Mouse (Mus musculus) embryonic facial prominence, embryonic 14.5 days (tissue): Measurements from ENCODE around the gene Col4a2. TPM values are rescaled to one million over a fixed set of nuclear protein-coding genes. Genes with fewer than 3 reads are reported as not detected.

ENCODE experiments used
- ATAC-seq: fragments of 200-750 bp; cut with Nextera tagmentation; 2 replicates; pipeline ENCODE4 v1.8.0; 2017; ENCODE audit warnings: low read depth, moderate number of reproducible peaks, moderate TSS enrichment
- DNase-seq: peaks from one replicate; pipeline ENCODE4 v3.0.0-alpha.2; 2015; ENCODE audit warnings: low spot score
- H3K27ac ChIP-seq: fragments of 300-500 bp; sonication (generic); replicated peaks from 2 replicates; pipeline ENCODE4 v1.5.1; 2014; ENCODE audit warnings: low read depth, mild to moderate bottlenecking, low read length, moderate library complexity
- H3K27me3 ChIP-seq: fragments of 300-500 bp; sonication (generic); replicated peaks from 2 replicates; pipeline ENCODE4 v1.6.1; 2014; ENCODE audit warnings: low read length; ENCODE audit not compliant: control insufficient read depth, insufficient read depth
- H3K36me3 ChIP-seq: fragments of 300-500 bp; sonication (generic); 2 replicates; pipeline ENCODE4 v1.6.1; 2014; ENCODE audit warnings: low read length, mixed read lengths; ENCODE audit not compliant: control insufficient read depth, insufficient read depth
- H3K4me1 ChIP-seq: fragments of 300-500 bp; sonication (generic); 2 replicates; pipeline ENCODE4 v1.6.1; 2014; ENCODE audit warnings: antibody characterized with exemption, low read length; ENCODE audit not compliant: control insufficient read depth, insufficient read depth
- H3K4me2 ChIP-seq: fragments of 300-500 bp; sonication (generic); 2 replicates; pipeline ENCODE4 v1.6.1; 2014; ENCODE audit warnings: low read depth, mild to moderate bottlenecking, low read length, moderate library complexity, mixed read lengths
- H3K4me3 ChIP-seq: fragments of 300-500 bp; sonication (generic); 2 replicates; pipeline ENCODE4 v1.5.1; 2014; ENCODE audit warnings: low read depth, mild to moderate bottlenecking, low read length
- H3K9ac ChIP-seq: fragments of 300-500 bp; sonication (generic); 2 replicates; pipeline ENCODE4 v1.6.1; 2014; ENCODE audit warnings: low read depth, mild to moderate bottlenecking, low read length, moderate library complexity, mixed read lengths
- H3K9me3 ChIP-seq: fragments of 300-500 bp; sonication (generic); 2 replicates; pipeline ENCODE4 v1.6.1; 2016; ENCODE audit warnings: low read length; ENCODE audit not compliant: control insufficient read depth
- WGBS: fragments of 180-500 bp; shearing (Covaris S2); extraction: QIAGEN DNeasy Blood & Tissue Kit; methylation state at CpG from one replicate; pipeline ENCODE4 v1.1.7; 2014; 5-methylcytosine and 5-hydroxymethylcytosine counted together
- polyA plus RNA-seq: library from polyadenylated mRNA; unstranded; fragments of >200 nt; fragmentation: Nextera tagmentation; extraction: Ambion mirVana; gene quantifications from 2 replicates; pipeline ENCODE4 v1.2.1, GENCODE M21; 2014

The Col4a2 gene
- polyA plus RNA-seq = 92.3 and 95.9 TPM in 2 replicates

DNA sequence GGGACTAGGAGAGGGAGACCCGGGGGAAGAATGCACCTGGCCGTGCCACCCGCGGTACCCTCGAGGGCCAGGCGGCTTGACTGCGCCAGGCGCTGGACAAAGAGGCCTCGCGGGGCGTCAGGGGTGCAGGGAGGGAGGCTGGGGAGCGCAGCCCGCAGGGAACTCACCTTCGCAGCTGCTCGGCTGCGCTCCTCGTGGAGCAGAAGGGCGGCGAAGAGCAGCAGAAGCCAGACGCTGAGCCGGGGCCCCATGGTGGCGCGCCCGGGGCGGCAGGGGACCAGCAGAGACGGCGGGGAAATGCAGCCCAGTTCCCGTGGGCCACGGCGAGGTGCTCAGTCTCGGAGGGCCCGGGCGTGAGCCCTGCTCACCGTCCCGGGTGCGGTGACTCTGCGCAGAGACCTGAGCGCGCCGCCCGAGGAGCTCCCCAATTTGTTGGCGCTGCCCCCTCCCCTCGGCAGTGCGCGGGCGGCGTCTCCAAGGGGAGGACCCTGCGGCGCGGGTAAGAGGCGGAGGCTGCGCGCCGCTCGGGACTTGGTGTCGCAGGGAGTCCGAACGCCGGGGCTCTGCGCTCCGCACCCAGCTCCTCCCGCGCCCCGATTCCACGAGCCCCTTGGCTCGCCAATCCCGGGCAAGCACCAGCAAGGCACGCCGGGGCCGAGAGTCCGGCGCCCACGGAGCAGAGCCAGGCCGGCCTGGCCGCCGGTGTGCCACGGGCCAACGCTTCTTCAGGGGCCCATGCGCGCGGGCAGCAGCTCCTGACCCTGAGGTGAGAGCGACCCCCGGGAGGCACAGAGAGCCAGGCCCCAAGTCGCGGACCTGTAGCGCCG lies at the start of gene Col4a2, which contains the start of gene Col4a1:
Gene Col4a2, plus strand, starts transcription at position 457 of the 827 bp plus-strand sequence.
Gene Col4a1, minus strand, starts transcription at position 478 of the 827 bp plus-strand sequence.
- Histone ChIP-seq H3K27me3 (no peaks in the 10 kb centered on the region), H3K4me2 (peak within 1 kb of the TSS; percentile 92), H3K27ac (peak within 1 kb of the TSS; percentile 88), H3K9me3 (no peaks in the 10 kb centered on the region), H3K9ac (peak within 1 kb of the TSS; percentile 91), H3K36me3 (no peaks in the 10 kb centered on the region), H3K4me1 (peaks cover 18% of the 10 kb centered on the region), H3K4me3 (peak within 1 kb of the TSS; percentile 82)
- DNase-seq (peak; percentile 93), ATAC-seq (peak; percentile 87)
- WGBS = 1% methylated on average over 27 of the region's 87 CpGs

DNA sequence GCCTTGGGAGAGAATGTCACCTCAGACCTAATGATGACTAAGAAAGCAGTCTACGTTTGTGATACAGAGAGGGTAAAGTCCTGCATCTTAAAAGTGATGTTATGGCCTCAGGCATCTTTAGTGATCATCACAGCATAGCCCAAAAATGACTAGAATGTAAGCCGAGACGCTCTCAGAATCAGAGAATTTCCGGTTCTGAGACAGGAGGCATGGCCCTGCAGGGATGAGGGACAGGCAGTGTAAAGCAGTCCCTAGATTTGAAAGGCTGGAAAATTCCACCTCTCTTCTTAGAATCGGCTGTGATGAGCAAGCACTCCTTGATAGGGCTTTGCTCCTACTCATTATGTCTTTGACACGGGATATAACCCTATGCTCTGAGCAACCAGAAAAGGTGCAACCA lies 48.8 kb upstream of the Col4a2 start:
- Histone ChIP-seq H3K36me3 (no peaks in the 10 kb centered on the region), H3K4me2 (no peak overlapping the region), H3K4me3 (no peak overlapping the region), H3K27me3 (no peaks in the 10 kb centered on the region), H3K9ac (no peak overlapping the region), H3K4me1 (peaks cover 38% of the 10 kb centered on the region), H3K27ac (no peak overlapping the region), H3K9me3 (no peaks in the 10 kb centered on the region)
- DNase-seq (no peak), ATAC-seq (no peak)
- 52% methylated on average over 6 of the region's 6 CpGs for WGBS

DNA sequence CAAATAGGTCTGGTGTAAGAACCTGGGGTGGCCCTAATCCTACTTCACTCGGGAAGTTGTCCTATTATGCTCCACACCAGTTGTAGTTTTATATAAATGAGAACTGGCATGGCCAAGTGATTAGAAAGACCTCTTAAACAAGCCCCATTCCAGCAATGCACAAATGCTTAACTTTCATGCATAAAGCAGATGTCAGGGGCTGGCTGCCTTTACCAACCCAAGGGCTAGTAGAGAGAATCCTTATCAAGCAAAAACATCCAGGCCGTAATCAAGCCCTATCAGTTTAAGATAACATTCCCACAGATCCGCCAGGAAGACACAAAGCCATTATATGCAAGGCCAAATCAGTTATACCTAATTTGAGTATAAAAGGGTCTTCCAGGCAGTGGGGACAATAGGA lies 46.6 kb upstream of the Col4a2 start:
- H3K27ac ChIP-seq = no peak overlapping the region
- H3K4me1 ChIP-seq = peaks cover 34% of the 10 kb centered on the region
- no peaks in the 10 kb centered on the region for H3K9me3 ChIP-seq
- H3K4me3 ChIP-seq = no peak overlapping the region
- WGBS = 84% methylated on average over 3 of the region's 3 CpGs
- H3K4me2 ChIP-seq = no peak overlapping the region
- DNase-seq (no peak), ATAC-seq (no peak)
- H3K27me3 ChIP-seq = no peaks in the 10 kb centered on the region; the same call in 1 of the 2 replicates
- H3K36me3 ChIP-seq = no peaks in the 10 kb centered on the region
- no peak overlapping the region for H3K9ac ChIP-seq

DNA sequence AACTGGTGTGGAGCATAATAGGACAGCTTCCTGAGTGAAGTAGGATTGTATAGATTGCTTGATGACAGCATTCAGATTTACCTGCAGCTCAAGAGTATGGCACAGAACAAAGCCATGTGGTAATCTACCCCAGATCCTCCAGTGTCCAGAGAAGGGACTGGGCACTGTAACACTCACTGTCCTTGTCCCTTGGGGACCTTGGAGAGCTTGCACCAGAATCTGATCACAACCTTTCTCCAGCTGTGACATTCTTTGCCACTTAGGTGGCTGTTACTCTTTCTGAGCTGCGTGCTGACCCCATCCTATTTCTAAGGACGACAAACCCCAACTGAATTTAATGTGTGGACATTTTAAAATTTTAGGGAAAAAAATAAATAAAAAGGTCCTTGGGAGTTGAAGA lies 46.1 kb upstream of the Col4a2 start:
- ATAC-seq (no peak), DNase-seq (no peak)
- Histone ChIP-seq H3K36me3 (no peaks in the 10 kb centered on the region), H3K4me1 (peaks cover 31% of the 10 kb centered on the region), H3K9me3 (no peaks in the 10 kb centered on the region), H3K4me2 (no peak overlapping the region), H3K27me3 (no peaks in the 10 kb centered on the region; the same call in 1 of the 2 replicates), H3K27ac (no peak overlapping the region), H3K4me3 (no peak overlapping the region), H3K9ac (no peak overlapping the region)
- WGBS = 81% methylated on average over 2 of the region's 2 CpGs

DNA sequence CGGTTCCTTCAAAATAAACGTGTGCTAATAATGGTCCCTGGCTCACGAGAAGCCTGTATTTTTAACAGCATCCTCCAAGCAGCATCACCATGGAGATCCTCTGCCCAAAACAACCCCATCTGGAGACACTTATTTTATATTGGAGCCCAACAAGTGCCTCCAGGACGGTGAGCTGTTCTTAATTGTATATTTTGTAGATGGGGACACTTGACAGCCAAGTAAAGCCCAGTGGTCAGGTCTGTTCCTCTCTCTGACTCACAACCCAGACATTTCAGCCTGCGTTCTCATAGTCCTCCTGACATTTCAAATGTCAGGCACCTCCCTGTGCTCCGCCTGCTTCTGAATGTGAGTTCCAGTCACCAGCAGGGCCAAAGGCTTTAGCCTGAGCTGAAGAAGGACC lies 43.9 kb upstream of the Col4a2 start:
- Histone ChIP-seq H3K27ac (no peak overlapping the region), H3K4me2 (no peak overlapping the region)
- 42% methylated on average over 6 of the region's 6 CpGs for WGBS

DNA sequence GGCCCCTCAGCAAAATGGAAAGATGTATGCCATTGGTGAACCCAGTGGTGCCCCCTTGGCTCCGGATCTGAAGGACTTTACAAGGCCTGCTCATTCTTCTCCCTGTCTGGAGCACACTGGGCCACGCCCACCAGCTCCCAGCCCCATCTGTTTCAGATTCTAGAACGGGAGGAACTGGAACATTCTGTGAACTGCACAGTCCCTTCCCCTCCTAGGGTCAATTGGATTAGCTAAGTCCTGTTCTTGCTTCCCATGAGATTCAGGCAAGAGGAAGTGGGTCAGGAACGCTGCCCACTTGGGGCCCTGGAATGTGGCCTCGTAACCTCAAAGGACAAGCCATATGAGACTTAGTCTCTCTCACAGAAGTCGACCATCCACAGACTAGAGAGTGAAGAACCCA lies 41.8 kb upstream of the Col4a2 start:
- Histone ChIP-seq H3K9ac (no peak overlapping the region), H3K4me1 (peaks cover 32% of the 10 kb centered on the region; the same call in 1 of the 2 replicates), H3K36me3 (no peaks in the 10 kb centered on the region), H3K4me3 (no peak overlapping the region), H3K4me2 (no peak overlapping the region), H3K27me3 (no peaks in the 10 kb centered on the region; the same call in 1 of the 2 replicates), H3K27ac (no peak overlapping the region), H3K9me3 (no peaks in the 10 kb centered on the region)
- no peak for ATAC-seq
- no peak for DNase-seq
- 60% methylated on average over 6 of the region's 6 CpGs for WGBS

More for the DNA sequence above, 43.9 kb upstream of the Col4a2 start:
- no peak overlapping the region for H3K9ac ChIP-seq
- no peak for ATAC-seq
- H3K27me3 ChIP-seq = no peaks in the 10 kb centered on the region; the same call in 1 of the 2 replicates
- DNase-seq = no peak
- H3K36me3 ChIP-seq = no peaks in the 10 kb centered on the region
- peaks cover 32% of the 10 kb centered on the region; the same call in 1 of the 2 replicates for H3K4me1 ChIP-seq
- H3K4me3 ChIP-seq = no peak overlapping the region
- H3K9me3 ChIP-seq = no peaks in the 10 kb centered on the region

DNA sequence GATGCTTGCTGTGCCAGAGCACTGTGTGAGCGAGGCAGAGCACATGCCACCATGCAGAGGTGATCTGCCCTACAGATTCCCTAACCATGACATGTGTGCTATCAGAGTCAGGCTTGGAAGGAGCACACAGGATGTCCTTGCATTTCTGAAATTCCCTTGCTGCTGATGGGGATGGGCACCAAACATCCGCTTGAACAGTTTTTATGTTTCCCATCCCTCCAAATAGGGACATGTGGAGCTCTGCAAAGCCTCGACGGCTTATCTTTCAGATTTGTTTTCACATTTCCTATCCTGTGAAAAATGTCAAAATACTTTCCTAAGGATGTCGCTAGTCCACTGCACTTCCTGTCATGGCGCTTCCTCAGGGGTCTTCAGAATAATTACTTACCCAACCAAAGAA lies 40.4 kb upstream of the Col4a2 start:
- Histone ChIP-seq H3K4me3 (no peak overlapping the region), H3K4me1 (peaks cover 40% of the 10 kb centered on the region), H3K9me3 (no peaks in the 10 kb centered on the region), H3K36me3 (no peaks in the 10 kb centered on the region), H3K27ac (no peak overlapping the region), H3K27me3 (no peaks in the 10 kb centered on the region; the same call in 1 of the 2 replicates), H3K4me2 (no peak overlapping the region), H3K9ac (no peak overlapping the region)
- ATAC-seq = no peak
- 75% methylated on average over 6 of the region's 6 CpGs for WGBS
- DNase-seq = no peak

DNA sequence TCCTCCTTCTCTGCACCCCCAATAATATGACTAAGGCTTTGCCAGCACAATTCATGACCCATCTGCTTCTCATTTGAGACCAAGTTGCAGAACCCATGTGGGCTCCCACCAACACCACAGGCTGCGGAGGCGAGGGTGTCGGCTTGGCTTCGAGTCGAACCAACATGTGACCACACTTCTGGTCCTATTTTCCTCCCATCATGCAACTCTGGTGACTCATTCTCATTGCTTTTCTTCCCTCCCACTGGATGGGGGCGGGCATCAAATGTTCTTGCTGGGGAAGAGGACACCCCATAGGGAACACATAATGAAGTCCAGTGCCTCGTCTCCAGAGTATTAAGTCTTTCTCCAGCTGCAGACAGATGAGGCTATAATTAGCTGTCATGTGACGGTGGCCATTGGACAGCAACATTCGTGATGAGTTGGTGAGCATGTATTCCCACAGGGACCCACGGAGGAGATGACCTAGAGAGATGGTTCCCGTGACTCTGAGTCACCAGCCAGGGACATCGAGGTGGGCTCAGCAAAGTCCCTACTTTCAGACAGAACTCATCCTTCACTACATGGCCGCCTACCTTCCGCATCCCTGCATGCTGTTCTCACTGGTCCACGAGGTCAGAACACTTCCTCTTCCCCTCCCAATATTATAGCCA lies 39.0 kb upstream of the Col4a2 start:
- H3K9ac ChIP-seq = no peak overlapping the region
- no peak for ATAC-seq
- H3K9me3 ChIP-seq = no peaks in the 10 kb centered on the region
- H3K27ac ChIP-seq = no peak overlapping the region
- no peak overlapping the region for H3K4me2 ChIP-seq
- WGBS = 65% methylated on average over 15 of the region's 15 CpGs
- H3K27me3 ChIP-seq = no peaks in the 10 kb centered on the region; the same call in 1 of the 2 replicates
- peak; percentile 84 for DNase-seq
- H3K36me3 ChIP-seq = no peaks in the 10 kb centered on the region
- peaks cover 52% of the 10 kb centered on the region for H3K4me1 ChIP-seq
- H3K4me3 ChIP-seq = no peak overlapping the region
